Mouse (Mus musculus): ENCODE results near the gene Hspa14.

Hspa14 gene

DNA sequence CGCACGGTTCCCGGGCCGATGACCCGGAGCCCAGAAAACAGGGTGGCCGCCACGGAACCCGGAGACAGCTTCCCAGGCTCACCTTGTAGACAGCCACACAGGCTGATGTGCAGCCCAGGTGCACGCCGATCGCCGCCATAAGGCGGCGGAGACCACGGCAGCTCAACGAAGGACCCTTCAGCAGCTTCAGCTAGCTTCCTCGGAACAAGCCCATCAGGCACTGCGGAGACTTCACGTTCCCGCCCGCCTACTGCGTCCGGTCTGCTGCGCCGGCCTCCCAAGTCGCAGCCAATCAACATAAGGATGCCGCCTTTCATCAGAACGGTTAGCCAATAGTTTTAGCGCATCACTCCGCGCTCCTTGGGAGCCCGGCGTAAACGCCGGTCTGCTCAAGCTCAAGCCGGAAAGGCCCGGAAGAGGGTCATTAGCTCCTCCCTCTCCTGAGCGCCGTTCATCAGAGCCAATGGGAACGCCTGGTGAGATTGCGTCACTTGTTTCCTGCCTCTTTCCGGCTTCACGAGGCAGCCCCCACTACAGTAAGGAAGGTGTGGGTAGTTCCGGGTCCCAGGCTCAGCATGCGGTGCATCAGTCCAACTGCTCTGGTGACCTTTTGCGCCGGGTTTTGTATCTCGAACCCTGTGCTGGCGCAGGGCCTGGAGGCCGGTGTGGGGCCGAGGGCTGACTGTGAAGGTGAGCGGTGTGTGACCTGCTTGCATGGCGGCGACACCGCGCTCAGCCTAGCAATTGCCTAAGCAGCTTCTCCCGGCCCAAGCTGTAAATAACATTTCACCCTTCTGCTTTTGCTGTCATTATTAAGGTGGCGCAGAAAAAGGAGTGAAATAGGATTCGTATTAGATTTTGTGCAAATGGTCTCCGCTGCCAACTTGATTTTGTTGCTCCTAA lies at the start of gene Hspa14, which contains the start of the genes Gm45902 and Cdnf:
Hspa14 (minus strand) TSS at position 263 of the 903 bp plus-strand sequence.
Gm45902 (minus strand) TSS at position 239 of the 903 bp plus-strand sequence.
Cdnf (plus strand) TSS at position 479 of the 903 bp plus-strand sequence.
- in situ Hi-C loops (cut with MboI, MseI): loop anchor here in 1 of 2 experiments (10.0 kb wide), 1 partner anchor 1372 kb away; the partner anchor contains the start of gene Sephs1

- in situ Hi-C loops (cut with MboI, MseI): loop anchor here (5.0 kb wide), 3 partner anchors 166 to 226 kb away; no protein-coding TSS in a partner anchor
These were observed 34.0 kb upstream of the Hspa14 start for GRCm38 (mm10) chr2:3546588-3546987.

DNA sequence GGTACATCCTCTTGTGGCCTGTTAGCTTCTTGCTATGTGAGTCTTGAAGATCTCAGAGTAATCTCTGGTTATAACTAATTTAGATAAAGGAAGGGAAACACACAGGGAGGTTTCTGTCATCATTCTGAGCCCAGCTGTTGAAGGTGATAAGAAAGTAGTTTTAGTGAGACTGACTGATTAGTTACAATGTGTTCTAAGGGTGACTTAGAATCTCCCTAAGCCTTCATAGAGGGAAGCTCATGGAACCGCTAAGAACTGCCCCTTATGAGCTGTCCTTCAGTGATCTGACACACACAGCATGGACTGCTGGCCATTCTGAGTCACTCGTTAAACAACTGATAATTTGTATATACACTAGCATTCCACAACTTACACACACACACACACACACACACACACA lies 33.4 kb upstream of the Hspa14 start:
- in situ Hi-C loops (cut with MboI, MseI): loop anchor here (5.0 kb wide), 3 partner anchors 166 to 226 kb away; no protein-coding TSS in a partner anchor

- in situ Hi-C loops (cut with MboI, MseI): no loop called here
These were observed 28.9 kb upstream of the Hspa14 start for GRCm38 (mm10) chr2:3541307-3542079.

DNA sequence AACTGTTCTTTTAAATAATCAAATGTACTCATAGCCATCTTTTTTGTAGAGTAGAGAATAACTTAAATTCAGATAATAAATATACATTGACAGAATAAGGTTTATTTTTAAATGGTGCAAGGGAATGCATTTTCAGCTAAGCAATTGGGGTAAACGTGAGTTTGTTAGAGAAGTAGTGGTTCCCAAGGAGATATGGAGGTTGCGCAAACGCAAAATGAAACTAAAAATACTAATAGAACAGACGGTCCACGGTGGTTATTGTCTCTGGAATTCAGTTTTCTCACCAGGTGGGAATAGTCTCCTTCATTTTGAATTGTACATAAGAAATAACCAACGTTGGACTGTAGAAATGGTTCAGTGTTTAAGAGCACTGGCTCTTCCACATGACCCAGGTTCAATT lies 13.7 kb upstream of the Hspa14 start:
- in situ Hi-C loops (cut with MboI, MseI): no loop called here

GRCm38 (mm10) chr2:3522558-3522957 lies 9.9 kb upstream of the Hspa14 start:
- in situ Hi-C loops (cut with MboI, MseI): no loop called here

- in situ Hi-C loops (cut with MboI, MseI): loop anchor here in 1 of 2 experiments (10.0 kb wide), 1 partner anchor 1373 kb away; the partner anchor contains the start of gene Sephs1
These were observed 538 bp downstream of the Hspa14 start for GRCm38 (mm10) chr2:3512076-3512475.

DNA sequence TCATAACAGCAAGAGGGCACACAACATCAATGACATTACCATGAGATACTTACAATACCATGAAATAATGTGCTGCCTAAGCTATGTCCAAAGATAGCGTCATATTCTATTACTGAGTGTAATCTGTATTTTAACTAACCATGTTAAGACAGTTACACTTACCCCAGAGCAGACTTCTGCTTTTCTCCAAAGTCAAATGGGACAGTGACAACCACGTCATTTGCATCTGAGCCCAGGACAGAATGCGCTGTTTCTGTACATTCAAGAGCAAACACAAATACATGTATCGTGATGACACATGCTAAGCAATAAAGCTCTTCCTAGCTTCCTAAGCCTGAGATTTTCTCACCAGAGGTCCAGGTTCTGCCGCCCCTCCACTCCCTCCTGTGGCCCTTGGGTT lies 11.7 kb downstream of the Hspa14 start:
- in situ Hi-C loops (cut with MboI, MseI): no loop called here

GRCm38 (mm10) chr2:3499543-3499942 lies 13.1 kb downstream of the Hspa14 start:
- in situ Hi-C loops (cut with MboI, MseI): loop anchor here in 1 of 2 experiments (10.0 kb wide), 1 partner anchor 155 kb away; no protein-coding TSS in a partner anchor

GRCm38 (mm10) chr2:3493833-3494409 lies 18.7 kb downstream of the Hspa14 start:
- in situ Hi-C loops (cut with MboI, MseI): loop anchor here in 1 of 2 experiments (10.0 kb wide), 1 partner anchor 149 kb away; no protein-coding TSS in a partner anchor

DNA sequence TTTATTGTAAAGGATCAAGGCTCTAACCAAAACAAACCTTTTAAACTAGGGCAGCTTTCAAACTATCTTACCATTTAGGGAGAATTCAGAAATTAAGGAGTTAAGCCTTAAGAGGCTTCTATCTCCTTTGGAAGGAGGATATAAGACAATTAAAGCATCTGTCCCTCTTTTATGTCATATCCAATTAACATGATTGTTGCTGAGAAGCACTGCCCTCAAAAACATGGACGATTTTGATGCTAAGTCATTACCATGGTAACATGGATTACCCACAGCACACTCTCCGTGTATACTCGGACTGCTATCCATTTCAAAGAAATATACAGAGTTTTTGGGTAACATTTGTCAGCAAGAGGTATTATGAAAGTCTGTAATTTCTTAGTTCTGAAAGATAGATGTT lies 22.8 kb downstream of the Hspa14 start:
- in situ Hi-C loops (cut with MboI, MseI): loop anchor here in 1 of 2 experiments (10.0 kb wide), 1 partner anchor 145 kb away; no protein-coding TSS in a partner anchor

DNA sequence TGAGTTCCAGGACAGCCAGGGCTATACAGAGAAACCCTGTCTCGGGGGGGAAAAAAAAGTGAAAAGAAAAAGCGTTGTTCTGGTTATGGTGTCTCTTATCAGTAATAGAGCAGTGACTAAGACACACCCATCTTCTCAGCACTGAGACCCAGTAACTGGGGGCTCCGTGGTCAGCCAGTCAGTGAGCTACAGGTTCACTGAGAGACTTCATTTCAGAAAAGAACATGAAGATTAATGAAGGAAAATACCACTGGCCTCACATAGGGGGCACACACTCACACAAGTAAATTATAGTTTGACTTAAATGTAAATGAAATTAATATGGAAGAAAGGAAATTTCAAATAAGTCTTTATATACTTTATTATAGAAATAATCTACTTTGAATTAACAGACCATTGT lies 32.4 kb downstream of the Hspa14 start:
- in situ Hi-C loops (cut with MboI, MseI): no loop called here

- in situ Hi-C loops (cut with MboI, MseI): no loop called here
These were observed 36.8 kb downstream of the Hspa14 start for GRCm38 (mm10) chr2:3475746-3476251.

DNA sequence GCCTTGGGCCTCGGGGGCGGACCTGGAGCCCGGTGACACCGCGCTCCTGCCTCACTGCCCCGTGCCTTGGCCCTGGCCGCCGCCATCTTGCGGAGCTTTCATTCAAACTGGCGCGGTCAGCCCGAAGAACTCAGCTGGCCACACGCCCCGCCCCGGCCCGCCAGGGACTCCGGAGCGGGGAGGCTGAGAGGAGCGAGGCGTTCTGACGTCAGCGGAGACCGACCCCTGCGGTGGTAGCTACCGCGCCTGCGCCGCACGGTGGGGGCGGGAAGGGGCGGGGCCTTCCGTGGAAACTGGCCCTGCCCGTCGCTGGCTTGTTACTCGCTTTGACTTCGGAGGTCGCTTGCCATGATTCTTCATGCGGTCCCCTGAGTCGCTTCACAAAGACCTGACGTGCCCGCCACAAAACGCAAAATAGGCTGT lies 37.7 kb downstream of the Hspa14 start, which contains the start of gene Suv39h2:
Suv39h2 (minus strand) TSS at position 171 of the 423 bp plus-strand sequence.
- in situ Hi-C loops (cut with MboI, MseI): no loop called here

DNA sequence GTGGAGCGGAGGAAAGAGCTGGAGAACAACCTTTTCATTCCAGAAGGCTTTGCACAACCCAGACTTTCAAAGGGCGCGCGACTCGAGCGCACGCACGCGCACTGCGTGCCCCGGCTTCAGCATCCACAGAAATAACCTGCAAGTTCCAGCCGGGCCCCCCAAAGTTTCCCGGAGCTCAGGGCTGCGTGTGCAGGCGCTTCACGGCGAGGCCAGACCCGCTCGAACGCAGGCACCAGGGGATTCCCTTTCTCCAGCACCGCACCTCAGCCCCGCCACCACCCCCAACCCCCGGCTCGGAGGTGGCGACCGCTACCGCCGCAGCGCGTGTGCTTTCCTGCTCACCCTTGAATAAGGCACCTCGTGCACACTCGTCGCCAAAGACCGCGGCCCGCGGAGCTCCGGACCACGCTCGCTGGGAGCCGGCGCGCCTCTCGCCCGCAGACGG lies 38.2 kb downstream of the Hspa14 start:
- in situ Hi-C loops (cut with MboI, MseI): no loop called here

DNA sequence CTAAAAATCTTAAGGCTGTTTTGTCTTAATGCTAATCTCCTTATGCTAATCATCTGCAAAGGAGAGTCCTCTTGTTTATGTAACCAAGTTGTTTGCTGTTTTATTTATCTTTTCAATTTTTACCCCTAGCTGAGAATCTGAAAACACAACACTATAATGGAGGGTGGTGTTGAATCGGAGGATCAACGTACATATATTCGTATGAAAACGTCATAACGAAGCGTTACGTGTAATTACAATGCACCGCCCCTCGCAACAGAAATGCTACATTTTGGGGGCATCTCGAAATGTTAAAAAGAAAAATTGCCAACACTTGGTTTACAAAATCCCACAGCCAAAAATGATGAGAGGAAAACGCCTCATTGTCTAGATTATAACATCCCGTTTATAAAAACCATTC lies 38.7 kb downstream of the Hspa14 start:
- in situ Hi-C loops (cut with MboI, MseI): no loop called here

DNA sequence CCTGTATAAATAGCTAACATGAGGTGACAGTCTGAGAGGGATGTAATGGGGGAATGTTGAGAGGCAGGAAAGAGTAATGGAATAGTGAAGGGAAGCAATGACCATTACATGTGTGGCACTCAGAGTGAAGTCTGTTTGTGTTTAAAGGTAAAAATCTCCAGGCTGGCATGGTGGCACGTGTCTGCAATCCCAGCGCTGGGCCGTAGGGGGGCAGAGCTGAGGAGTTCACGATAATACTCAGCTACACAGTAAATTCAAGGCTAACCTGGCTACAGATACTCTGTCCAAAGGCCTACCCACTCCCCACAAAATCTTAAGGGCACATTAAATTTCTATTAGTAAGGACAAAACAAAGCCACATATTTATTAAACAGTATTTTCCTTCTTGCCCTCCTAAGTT lies 56.0 kb downstream of the Hspa14 start:
- in situ Hi-C loops (cut with MboI, MseI): no loop called here

- in situ Hi-C loops (cut with MboI, MseI): no loop called here
These were observed 59.5 kb downstream of the Hspa14 start for GRCm38 (mm10) chr2:3453096-3453495.

DNA sequence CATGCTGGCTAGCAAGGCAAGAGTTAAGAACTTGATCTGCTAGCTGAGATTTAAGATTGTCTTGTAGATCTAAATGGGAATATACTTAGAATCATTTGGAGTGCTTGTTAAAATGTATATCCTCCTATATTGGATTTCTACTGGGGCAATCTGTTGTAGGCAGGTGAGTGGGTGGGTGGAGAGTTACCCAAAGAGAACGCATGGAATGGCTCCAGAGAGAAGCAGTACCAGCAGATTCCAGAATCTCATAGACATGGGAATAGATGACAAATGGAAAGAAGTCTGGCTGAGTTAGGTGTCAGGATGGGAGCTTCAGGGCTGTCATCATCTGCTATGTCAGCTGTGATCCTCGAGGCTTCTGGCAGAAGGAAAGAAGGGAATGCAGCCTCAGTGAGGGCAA lies 63.2 kb downstream of the Hspa14 start:
- in situ Hi-C loops (cut with MboI, MseI): no loop called here

DNA sequence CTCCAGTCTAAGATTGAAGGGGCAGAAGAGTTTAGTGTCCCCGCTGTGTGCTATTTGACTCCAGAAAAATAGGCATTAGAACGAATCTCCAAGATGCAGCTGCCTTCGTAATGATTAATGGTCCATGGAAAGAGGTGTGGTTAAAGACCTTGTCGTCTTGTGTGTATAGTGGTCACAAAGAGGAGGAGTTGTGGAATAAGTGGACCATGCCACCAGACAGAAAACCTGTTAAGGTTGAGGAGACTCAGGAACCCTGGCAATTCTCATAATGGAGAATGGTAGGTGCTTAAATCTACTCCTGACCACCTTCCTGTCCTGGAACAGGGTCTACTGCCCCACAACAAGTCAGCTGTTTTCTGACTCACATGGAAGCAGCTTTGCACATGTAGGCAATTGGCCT lies 66.6 kb downstream of the Hspa14 start:
- in situ Hi-C loops (cut with MboI, MseI): no loop called here

DNA sequence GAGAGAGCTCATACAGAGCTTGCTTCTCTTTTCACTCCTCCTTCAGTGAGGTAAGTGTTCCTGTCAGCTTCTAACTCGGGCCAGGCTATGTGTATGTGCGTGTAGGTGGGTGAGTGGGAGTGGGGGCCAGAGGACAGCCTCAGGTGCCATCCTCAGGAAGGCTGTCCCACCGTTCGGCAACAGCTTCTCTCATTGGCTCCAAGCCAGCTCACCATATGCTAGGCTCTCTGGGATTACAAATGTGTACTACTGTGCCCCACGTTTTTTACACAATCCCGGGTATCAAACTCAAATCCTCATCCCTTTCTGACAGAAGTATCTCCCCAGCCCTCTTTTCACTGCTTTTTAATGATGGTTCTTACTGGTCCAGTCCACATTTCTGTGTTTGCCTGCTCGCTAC lies 68.4 kb downstream of the Hspa14 start:
- in situ Hi-C loops (cut with MboI, MseI): no loop called here

All from T-helper 17 cell (primary cell).